Mouse (Mus musculus): Measurements from ENCODE around the gene Mtus2. TPM values are rescaled to one million over a fixed set of nuclear protein-coding genes. Genes with fewer than 3 reads are reported as not detected.

Mtus2 gene
- polyA plus RNA-seq, 1 experiment from 2014 or later: 8.1 TPM

DNA sequence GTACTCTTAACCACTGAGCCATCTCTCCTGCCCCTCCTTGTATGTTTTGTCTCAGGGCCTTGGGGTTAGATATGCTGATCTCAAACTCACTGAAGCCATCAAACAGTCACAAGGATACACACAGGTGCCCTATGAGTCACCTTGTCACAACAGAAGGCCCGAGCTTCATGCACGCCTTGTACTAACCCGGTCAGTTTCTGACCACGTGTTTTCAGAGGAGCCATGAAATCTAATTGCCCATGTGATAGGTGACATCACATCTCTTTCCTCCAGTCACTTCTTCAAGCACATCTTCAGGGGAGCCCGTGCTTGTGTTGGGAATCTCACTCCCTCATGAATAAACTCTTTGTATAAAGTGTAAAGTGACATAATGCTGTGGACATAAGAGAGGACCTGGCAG is 32.5 kb upstream of the Mtus2 start:
- no peak for DNase-seq (ENCODE audit: low spot score)
- no peak overlapping the region for H3K27ac ChIP-seq (ENCODE audit: low read depth, low read length)
- no peak overlapping the region for H3K4me2 ChIP-seq (ENCODE audit: low read depth, low read length, severe bottlenecking)
- no peak overlapping the region for H3K4me3 ChIP-seq (ENCODE audit: low read depth, low read length)
- no peaks in the 10 kb centered on the region for H3K4me1 ChIP-seq (replicated peaks; ENCODE audit: control insufficient read depth, insufficient read depth, low read length)
- no peak for ATAC-seq (replicated peaks; ENCODE audit: low FRiP score)
- H3K9ac ChIP-seq (ENCODE audit: low read length): no peak overlapping the region
- H3K36me3 ChIP-seq (ENCODE audit: control insufficient read depth, insufficient read depth, low read length): no peaks in the 10 kb centered on the region
- 85% methylated on average over 5 of the region's 5 CpGs for WGBS
- H3K27me3 ChIP-seq (ENCODE audit: control insufficient read depth, insufficient read depth, low read length): no peaks in the 10 kb centered on the region
- H3K9me3 ChIP-seq (ENCODE audit: control insufficient read depth, low read length): no peaks in the 10 kb centered on the region

DNA sequence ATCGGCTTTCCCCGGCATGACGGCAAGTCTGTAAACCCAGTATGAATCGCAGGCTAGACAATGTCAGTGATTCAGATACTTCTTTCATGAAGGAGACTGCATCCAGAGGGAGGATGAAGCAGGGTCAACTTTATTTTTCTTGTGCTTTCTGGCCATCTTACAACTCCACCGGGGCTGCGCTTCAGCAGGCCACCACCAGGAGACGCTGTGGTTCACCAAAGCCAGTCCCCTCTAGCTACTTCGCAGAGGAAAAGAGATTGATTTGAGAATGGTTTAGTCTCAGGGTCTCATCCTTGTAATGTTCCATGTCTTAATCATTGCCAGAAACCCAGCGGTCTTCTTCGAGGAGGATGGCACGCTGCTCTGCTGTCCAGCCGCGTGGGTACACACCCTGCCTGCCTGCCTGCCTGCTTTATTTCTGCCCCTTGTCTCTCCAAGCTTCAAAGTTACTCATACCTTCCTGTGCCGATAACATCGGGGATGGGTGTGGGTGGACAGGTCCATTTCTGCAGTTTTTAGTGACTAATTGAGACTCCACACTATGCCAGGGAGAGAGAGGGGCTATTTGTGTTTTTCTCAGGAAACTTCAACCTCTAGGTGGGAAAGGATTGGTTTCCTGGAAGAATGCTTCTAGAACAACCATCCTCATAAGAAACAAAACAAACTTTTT is 31.1 kb upstream of the Mtus2 start:
- ATAC-seq (replicated peaks; ENCODE audit: low FRiP score) (no peak), DNase-seq (ENCODE audit: low spot score) (no peak)

DNA sequence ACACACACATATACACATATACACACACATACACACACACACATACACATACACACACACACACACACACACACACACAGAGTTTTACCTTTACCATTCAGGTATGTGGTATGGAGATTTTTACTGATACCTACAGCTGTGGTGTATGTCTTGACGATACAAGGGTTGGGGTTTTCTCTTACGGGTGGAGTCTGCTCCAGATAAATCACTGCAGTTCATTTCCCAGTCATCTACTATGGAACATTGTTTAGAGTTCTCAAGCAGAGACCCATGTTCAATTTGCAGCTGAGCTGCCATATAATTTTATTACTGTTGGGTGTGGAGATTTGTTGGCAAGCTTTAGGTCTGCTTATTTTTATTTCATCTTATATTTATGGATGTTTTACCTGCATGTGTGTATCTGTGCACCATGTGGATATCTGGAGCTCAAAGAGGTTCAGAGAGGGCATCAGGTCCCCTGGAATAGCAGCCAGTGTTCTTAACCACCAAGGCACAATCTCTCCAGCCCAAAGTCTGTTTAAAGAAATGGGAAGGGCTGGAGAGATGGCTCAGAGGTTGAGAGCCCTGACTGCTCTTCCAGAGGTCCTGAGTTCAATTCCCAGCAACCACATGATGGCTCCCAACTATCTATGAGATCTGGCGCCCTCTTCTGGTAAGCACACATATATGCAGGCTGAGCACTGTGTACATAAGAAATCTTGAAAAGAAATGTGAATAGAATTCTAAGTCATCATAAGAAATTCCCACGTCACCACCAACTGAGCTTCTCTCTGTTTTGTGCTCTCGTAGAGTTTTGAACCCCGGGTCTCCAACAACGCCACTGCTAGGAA is 28.2 kb upstream of the Mtus2 start:
- DNase-seq (ENCODE audit: low spot score): no peak

More for the DNA sequence above, 31.1 kb upstream of the Mtus2 start:
- H3K9me3 ChIP-seq (ENCODE audit: control insufficient read depth, low read length): no peaks in the 10 kb centered on the region
- no peak overlapping the region for H3K4me2 ChIP-seq (ENCODE audit: low read depth, low read length, severe bottlenecking)
- H3K4me3 ChIP-seq (ENCODE audit: low read depth, low read length): no peak overlapping the region
- H3K36me3 ChIP-seq (ENCODE audit: control insufficient read depth, insufficient read depth, low read length): no peaks in the 10 kb centered on the region
- no peaks in the 10 kb centered on the region for H3K27me3 ChIP-seq (ENCODE audit: control insufficient read depth, insufficient read depth, low read length)
- H3K4me1 ChIP-seq (replicated peaks; ENCODE audit: control insufficient read depth, insufficient read depth, low read length): no peaks in the 10 kb centered on the region
- no peak overlapping the region for H3K27ac ChIP-seq (ENCODE audit: low read depth, low read length)
- no peak overlapping the region for H3K9ac ChIP-seq (ENCODE audit: low read length)
- WGBS: 69% methylated on average over 15 of the region's 15 CpGs

DNA sequence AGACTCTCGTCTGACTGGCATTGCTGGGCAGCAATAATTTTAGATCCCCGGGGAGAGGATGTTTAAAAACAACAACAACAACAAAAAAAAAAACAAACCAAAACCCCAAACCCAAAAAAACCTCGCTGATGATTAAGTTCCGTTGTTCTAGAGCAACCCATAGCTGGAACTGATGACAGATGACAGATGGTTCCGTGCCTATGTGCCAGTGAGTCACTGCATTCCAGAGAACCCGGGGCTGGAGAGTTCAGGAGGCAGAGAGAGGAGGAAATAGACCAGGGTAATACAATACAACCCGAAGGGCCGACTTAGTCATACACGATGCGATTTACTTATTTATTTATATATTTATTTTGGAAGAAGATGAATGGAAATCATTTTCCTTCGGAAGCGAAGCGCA is 22.0 kb upstream of the Mtus2 start:
- H3K4me1 ChIP-seq (replicated peaks; ENCODE audit: control insufficient read depth, insufficient read depth, low read length): no peaks in the 10 kb centered on the region
- H3K27me3 ChIP-seq (ENCODE audit: control insufficient read depth, insufficient read depth, low read length): no peaks in the 10 kb centered on the region
- no peaks in the 10 kb centered on the region for H3K36me3 ChIP-seq (ENCODE audit: control insufficient read depth, insufficient read depth, low read length)
- H3K27ac ChIP-seq (ENCODE audit: low read depth, low read length): no peak overlapping the region
- no peak for ATAC-seq (replicated peaks; ENCODE audit: low FRiP score)
- no peak for DNase-seq (ENCODE audit: low spot score)
- H3K9me3 ChIP-seq (ENCODE audit: control insufficient read depth, low read length): no peaks in the 10 kb centered on the region
- no peak overlapping the region for H3K4me3 ChIP-seq (ENCODE audit: low read depth, low read length)
- no peak overlapping the region for H3K9ac ChIP-seq (ENCODE audit: low read length)
- no peak overlapping the region for H3K4me2 ChIP-seq (ENCODE audit: low read depth, low read length, severe bottlenecking)
- 92% methylated on average over 13 of the region's 13 CpGs for WGBS

More for the DNA sequence above, 28.2 kb upstream of the Mtus2 start:
- Histone ChIP-seq H3K27me3 (ENCODE audit: control insufficient read depth, insufficient read depth, low read length) (no peaks in the 10 kb centered on the region), H3K4me2 (ENCODE audit: low read depth, low read length, severe bottlenecking) (no peak overlapping the region), H3K4me3 (ENCODE audit: low read depth, low read length) (no peak overlapping the region), H3K27ac (ENCODE audit: low read depth, low read length) (no peak overlapping the region), H3K4me1 (replicated peaks; ENCODE audit: control insufficient read depth, insufficient read depth, low read length) (no peaks in the 10 kb centered on the region), H3K9me3 (ENCODE audit: control insufficient read depth, low read length) (no peaks in the 10 kb centered on the region), H3K9ac (ENCODE audit: low read length) (no peak overlapping the region), H3K36me3 (ENCODE audit: control insufficient read depth, insufficient read depth, low read length) (no peaks in the 10 kb centered on the region)
- 82% methylated on average over 7 of the region's 7 CpGs for WGBS
- no peak for ATAC-seq (replicated peaks; ENCODE audit: low FRiP score)

DNA sequence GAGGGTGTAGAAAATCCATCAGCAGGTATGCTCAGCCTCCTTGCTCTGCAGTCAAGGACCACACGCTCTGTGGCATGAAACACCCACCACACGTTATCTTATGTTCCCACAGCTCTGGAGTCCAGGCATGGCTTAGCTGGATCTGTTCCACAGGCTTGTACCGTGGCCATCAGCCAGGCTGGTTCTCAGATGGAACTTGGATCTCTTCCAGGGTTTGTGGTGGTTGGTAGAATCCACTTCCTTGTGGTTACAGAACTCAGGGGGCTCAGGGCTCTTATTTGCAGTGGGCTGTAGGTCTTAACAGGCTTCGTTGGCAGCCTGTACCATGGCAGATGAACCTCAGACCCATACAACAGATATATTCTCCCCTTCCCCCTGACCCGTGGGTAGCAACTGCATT is 17.9 kb upstream of the Mtus2 start:
- Histone ChIP-seq H3K27ac (ENCODE audit: low read depth, low read length) (no peak overlapping the region), H3K9ac (ENCODE audit: low read length) (no peak overlapping the region), H3K27me3 (ENCODE audit: control insufficient read depth, insufficient read depth, low read length) (no peaks in the 10 kb centered on the region), H3K36me3 (ENCODE audit: control insufficient read depth, insufficient read depth, low read length) (no peaks in the 10 kb centered on the region), H3K4me3 (ENCODE audit: low read depth, low read length) (no peak overlapping the region), H3K4me1 (replicated peaks; ENCODE audit: control insufficient read depth, insufficient read depth, low read length) (no peaks in the 10 kb centered on the region), H3K4me2 (ENCODE audit: low read depth, low read length, severe bottlenecking) (no peak overlapping the region), H3K9me3 (ENCODE audit: control insufficient read depth, low read length) (no peaks in the 10 kb centered on the region)
- no peak for DNase-seq (ENCODE audit: low spot score)
- no peak for ATAC-seq (replicated peaks; ENCODE audit: low FRiP score)
- 87% methylated on average over 5 of the region's 5 CpGs for WGBS

DNA sequence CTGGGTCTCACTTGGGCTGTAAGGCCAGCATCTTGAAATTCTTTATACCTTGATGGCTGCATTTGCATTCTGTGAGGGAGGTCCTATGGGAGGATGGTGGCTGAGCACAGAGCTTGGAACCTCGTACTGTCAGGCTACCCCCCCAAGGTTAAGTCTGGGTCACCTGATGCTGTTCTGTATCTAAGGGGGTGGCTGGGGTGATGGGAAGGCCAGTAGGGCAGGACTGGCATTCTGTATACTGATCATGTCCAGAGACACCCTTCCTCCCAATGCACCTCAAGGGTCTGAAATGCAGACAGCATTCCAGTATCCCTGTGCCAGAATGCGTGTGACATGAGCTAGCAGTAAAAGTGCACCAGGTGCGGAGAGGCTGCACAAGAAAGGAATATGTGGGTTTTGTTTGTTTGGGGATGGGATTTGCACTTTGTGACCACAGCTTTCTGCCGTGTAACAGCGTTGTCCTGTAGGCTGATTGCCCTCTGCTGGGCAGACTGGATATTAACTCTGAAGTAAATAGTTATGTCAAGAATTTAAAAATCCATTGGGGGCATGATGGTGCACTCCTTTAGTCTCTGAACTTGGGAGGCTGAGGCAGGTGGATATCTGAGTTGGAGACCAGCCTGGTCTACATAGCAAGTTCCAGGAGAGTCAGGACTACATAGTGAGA is 12.0 kb upstream of the Mtus2 start:
- DNase-seq (ENCODE audit: low spot score): no peak
- no peak overlapping the region for H3K4me3 ChIP-seq (ENCODE audit: low read depth, low read length)
- no peaks in the 10 kb centered on the region for H3K9me3 ChIP-seq (ENCODE audit: control insufficient read depth, low read length)
- no peaks in the 10 kb centered on the region for H3K36me3 ChIP-seq (ENCODE audit: control insufficient read depth, insufficient read depth, low read length)
- WGBS: 53% methylated on average over 5 of the region's 5 CpGs
- H3K4me2 ChIP-seq (ENCODE audit: low read depth, low read length, severe bottlenecking): no peak overlapping the region
- H3K9ac ChIP-seq (ENCODE audit: low read length): no peak overlapping the region
- H3K27me3 ChIP-seq (ENCODE audit: control insufficient read depth, insufficient read depth, low read length): no peaks in the 10 kb centered on the region
- no peak overlapping the region for H3K27ac ChIP-seq (ENCODE audit: low read depth, low read length)
- ATAC-seq (replicated peaks; ENCODE audit: low FRiP score): peak; percentile 49; the same call in 1 of the 2 replicates
- no peaks in the 10 kb centered on the region for H3K4me1 ChIP-seq (replicated peaks; ENCODE audit: control insufficient read depth, insufficient read depth, low read length)

DNA sequence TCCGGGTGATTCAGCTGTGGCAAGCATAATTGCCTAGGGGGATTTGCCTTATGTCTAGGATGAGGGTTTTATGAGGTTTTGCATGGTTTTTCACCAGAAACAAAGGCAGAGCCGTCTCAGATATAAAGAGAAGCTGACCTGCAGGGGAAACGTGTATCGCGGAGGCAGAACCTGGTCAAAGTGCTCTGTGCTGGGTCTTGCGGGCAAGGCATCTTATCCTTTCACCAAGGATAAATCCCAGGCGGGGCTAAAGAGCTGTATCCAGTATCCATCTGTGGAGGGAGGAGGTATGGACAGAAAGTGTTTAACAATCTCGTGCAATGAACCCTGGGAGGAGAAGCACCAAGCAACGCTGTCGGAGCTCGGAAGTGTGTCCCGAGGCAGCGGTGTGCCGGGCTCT is 7.2 kb upstream of the Mtus2 start:
- ATAC-seq (replicated peaks; ENCODE audit: low FRiP score): no peak
- WGBS: 82% methylated on average over 14 of the region's 14 CpGs
- no peak overlapping the region for H3K27ac ChIP-seq (ENCODE audit: low read depth, low read length)
- H3K9ac ChIP-seq (ENCODE audit: low read length): no peak overlapping the region
- no peak overlapping the region for H3K4me2 ChIP-seq (ENCODE audit: low read depth, low read length, severe bottlenecking)
- DNase-seq (ENCODE audit: low spot score): no peak
- H3K36me3 ChIP-seq (ENCODE audit: control insufficient read depth, insufficient read depth, low read length): no peaks in the 10 kb centered on the region
- H3K27me3 ChIP-seq (ENCODE audit: control insufficient read depth, insufficient read depth, low read length): no peaks in the 10 kb centered on the region
- no peaks in the 10 kb centered on the region for H3K9me3 ChIP-seq (ENCODE audit: control insufficient read depth, low read length)
- no peak overlapping the region for H3K4me3 ChIP-seq (ENCODE audit: low read depth, low read length)
- H3K4me1 ChIP-seq (replicated peaks; ENCODE audit: control insufficient read depth, insufficient read depth, low read length): no peaks in the 10 kb centered on the region

DNA sequence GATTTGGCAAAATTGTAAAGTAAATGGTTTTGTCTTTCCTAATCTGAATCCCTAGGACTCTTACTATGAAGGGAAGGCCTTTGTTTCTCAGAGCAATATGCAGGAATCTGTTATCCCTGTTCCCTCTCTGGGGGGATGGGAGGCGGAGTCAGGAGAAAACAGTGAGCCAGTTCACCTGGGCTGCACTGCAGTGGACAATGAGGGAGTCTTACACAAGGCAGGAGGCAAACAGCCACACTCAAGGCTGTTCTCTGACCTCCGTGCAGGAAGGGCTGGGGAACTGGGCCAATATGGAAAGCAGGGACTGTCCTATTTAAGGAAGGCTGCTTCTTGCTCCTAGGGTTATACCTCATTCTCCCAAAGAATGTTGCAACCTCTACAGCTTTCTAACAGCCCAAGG is 5.4 kb upstream of the Mtus2 start:
- DNase-seq (ENCODE audit: low spot score) (no peak), ATAC-seq (replicated peaks; ENCODE audit: low FRiP score) (no peak)
- Histone ChIP-seq H3K36me3 (ENCODE audit: control insufficient read depth, insufficient read depth, low read length) (no peaks in the 10 kb centered on the region), H3K4me2 (ENCODE audit: low read depth, low read length, severe bottlenecking) (no peak overlapping the region), H3K9me3 (ENCODE audit: control insufficient read depth, low read length) (no peaks in the 10 kb centered on the region), H3K4me3 (ENCODE audit: low read depth, low read length) (no peak overlapping the region), H3K27me3 (ENCODE audit: control insufficient read depth, insufficient read depth, low read length) (peaks cover 11% of the 10 kb centered on the region; the same call in 1 of the 2 replicates), H3K4me1 (replicated peaks; ENCODE audit: control insufficient read depth, insufficient read depth, low read length) (peaks cover 4% of the 10 kb centered on the region; the same call in 1 of the 2 replicates), H3K9ac (ENCODE audit: low read length) (no peak overlapping the region), H3K27ac (ENCODE audit: low read depth, low read length) (no peak overlapping the region)
- 42% methylated on average over 2 of the region's 2 CpGs for WGBS

Data from forebrain, embryonic 11.5 days (tissue).